Mouse (Mus musculus) liver, postnatal 0 days (tissue): Measurements from ENCODE around the gene Galnt14. TPM values are rescaled to one million over a fixed set of nuclear protein-coding genes. Genes with fewer than 3 reads are reported as not detected.
A peak's percentile ranks its signal among the peaks of the same experiment; 100 is the strongest.

Source experiments
- ATAC-seq: fragments of 200-750 bp; cut with Nextera tagmentation; 2 replicates; pipeline ENCODE4 v1.8.0; 2017; ENCODE audit warnings: mild to moderate bottlenecking, moderate library complexity
- DNase-seq: peaks from one replicate; pipeline ENCODE4 v3.0.0-alpha.2; 2016
- H3K27ac ChIP-seq: fragments of 300-500 bp; sonication (generic); 2 replicates; pipeline ENCODE4 v1.5.1; 2014; ENCODE audit warnings: antibody characterized with exemption, moderate library complexity, mild to moderate bottlenecking, low read depth
- H3K27me3 ChIP-seq: fragments of 300-500 bp; sonication (generic); 2 replicates; pipeline ENCODE4 v1.6.1; 2014; ENCODE audit warnings: low read length, control low read depth, mixed read lengths; ENCODE audit not compliant: insufficient read depth
- H3K36me3 ChIP-seq: fragments of 300-500 bp; sonication (generic); replicated peaks from 2 replicates; pipeline ENCODE4 v1.6.1; 2014; ENCODE audit warnings: mild to moderate bottlenecking, control low read depth, low read length, moderate library complexity, mixed read lengths; ENCODE audit not compliant: insufficient read depth
- H3K4me1 ChIP-seq: fragments of 300-500 bp; sonication (generic); 2 replicates; pipeline ENCODE4 v1.6.1; 2014; ENCODE audit warnings: antibody characterized with exemption, mild to moderate bottlenecking, control low read depth; ENCODE audit not compliant: insufficient read depth
- H3K4me2 ChIP-seq: fragments of 300-500 bp; sonication (generic); 2 replicates; pipeline ENCODE4 v1.6.1; 2014; ENCODE audit warnings: low read depth, mild to moderate bottlenecking, low read length, moderate library complexity, mixed read lengths
- H3K4me3 ChIP-seq: fragments of 300-500 bp; sonication (generic); 2 replicates; pipeline ENCODE4 v1.5.1; 2014; ENCODE audit warnings: low read depth, low read length
- H3K9ac ChIP-seq: fragments of 300-500 bp; sonication (generic); replicated peaks from 2 replicates; pipeline ENCODE4 v1.6.1; 2014; ENCODE audit warnings: mild to moderate bottlenecking, moderate library complexity
- H3K9me3 ChIP-seq: fragments of 300-500 bp; sonication (generic); 2 replicates; pipeline ENCODE4 v1.6.1; 2016; ENCODE audit warnings: mild to moderate bottlenecking, control low read depth, low read length, mixed read lengths
- CTCF ChIP-seq: sonication (generic); IDR thresholded peaks from 2 replicates; pipeline ENCODE4 v1.5.1; 2016; ENCODE audit warnings: antibody characterized with exemption, low read depth
- EP300 ChIP-seq: IDR thresholded peaks from 2 replicates; pipeline ENCODE4 v1.6.1; 2016; ENCODE audit warnings: antibody characterized with exemption, low read depth, mild to moderate bottlenecking
- WGBS: fragments of 180-500 bp; shearing (Covaris S2); extraction: QIAGEN DNeasy Blood & Tissue Kit; methylation state at CpG from one replicate; pipeline ENCODE4 v1.1.7; 2014; ENCODE audit not compliant: insufficient replicate concordance; 5-methylcytosine and 5-hydroxymethylcytosine counted together
- polyA plus RNA-seq: library from polyadenylated mRNA; unstranded; fragments of >200 nt; fragmentation: Nextera tagmentation; extraction: Ambion mirVana; gene quantifications from 2 replicates; pipeline ENCODE4 v1.2.1, GENCODE M21; 2015

The Galnt14 gene
- polyA plus RNA-seq, result 0.06 and 0.08 TPM in 2 replicates

GRCm38 (mm10) chr17:73710042-73710911, at the start of gene Galnt14:
Gene Galnt14, minus strand, starts transcription at chr17:73710453.
- Histone ChIP-seq H3K4me3 (peak within 1 kb of the TSS; percentile 39), H3K27ac (no peak within 1 kb of the TSS), H3K36me3 (no peaks in the 10 kb centered on the region), H3K27me3 (peaks cover 46% of the 10 kb centered on the region), H3K4me2 (peak within 1 kb of the TSS; percentile 73), H3K4me1 (0 out of 2 replicates have a peak, but pooled peaks cover 2% of the 10 kb centered on the region), H3K9ac (no peak within 1 kb of the TSS), H3K9me3 (no peaks in the 10 kb centered on the region)
- WGBS, result 5% methylated on average over 63 of the region's 75 CpGs
- TF ChIP-seq CTCF (peak; percentile 63), EP300 (no peak)
- DNase-seq, result peak; percentile 46
- ATAC-seq, result no peak

- Histone ChIP-seq H3K4me1 (no peaks in the 10 kb centered on the region), H3K9me3 (no peaks in the 10 kb centered on the region), H3K9ac (no peak overlapping the region), H3K27ac (no peak overlapping the region), H3K36me3 (no peaks in the 10 kb centered on the region), H3K4me3 (no peak overlapping the region), H3K4me2 (no peak overlapping the region), H3K27me3 (no peaks in the 10 kb centered on the region)
- TF ChIP-seq CTCF (peak; percentile 92), EP300 (no peak)
- ATAC-seq (0 out of 2 replicates have a peak, but pooled peaks have one; percentile 25), DNase-seq (peak; percentile 75)
- WGBS, result 3% methylated on average over 6 of the region's 6 CpGs
Observed at GRCm38 (mm10) chr17:73743681-73744311, 33.5 kb upstream of the Galnt14 start.

- H3K4me1 ChIP-seq, result no peaks in the 10 kb centered on the region
- ATAC-seq (no peak), DNase-seq (no peak)
Observed at GRCm38 (mm10) chr17:73723885-73724682, 13.8 kb upstream of the Galnt14 start.

GRCm38 (mm10) chr17:73719021-73719748, 8.9 kb upstream of the Galnt14 start:
- 70% methylated on average over 2 of the region's 2 CpGs for WGBS
- no peak for DNase-seq
- peaks cover 4% of the 10 kb centered on the region; the same call in 1 of the 2 replicates for H3K27me3 ChIP-seq
- TF ChIP-seq EP300, result no peak
- no peak for TF ChIP-seq CTCF
- H3K36me3 ChIP-seq, result no peaks in the 10 kb centered on the region
- H3K27ac ChIP-seq, result no peak overlapping the region
- no peak overlapping the region for H3K9ac ChIP-seq
- H3K4me2 ChIP-seq, result no peak overlapping the region
- no peak overlapping the region for H3K4me3 ChIP-seq
- ATAC-seq, result no peak
- no peaks in the 10 kb centered on the region for H3K9me3 ChIP-seq
- H3K4me1 ChIP-seq, result no peaks in the 10 kb centered on the region

More at GRCm38 (mm10) chr17:73723885-73724682, 13.8 kb upstream of the Galnt14 start:
- no peak for TF ChIP-seq EP300
- TF ChIP-seq CTCF, result peak; percentile 63
- no peaks in the 10 kb centered on the region for H3K27me3 ChIP-seq
- H3K9ac ChIP-seq, result no peak overlapping the region
- no peaks in the 10 kb centered on the region for H3K9me3 ChIP-seq
- no peak overlapping the region for H3K27ac ChIP-seq
- no peak overlapping the region for H3K4me3 ChIP-seq
- H3K4me2 ChIP-seq, result no peak overlapping the region
- no peaks in the 10 kb centered on the region for H3K36me3 ChIP-seq
- WGBS, result 45% methylated on average over 8 of the region's 8 CpGs

GRCm38 (mm10) chr17:73716684-73717083, 6.4 kb upstream of the Galnt14 start:
- ATAC-seq (no peak), DNase-seq (no peak)
- Histone ChIP-seq H3K27ac (no peak overlapping the region), H3K27me3 (peaks cover 12% of the 10 kb centered on the region), H3K4me3 (no peak overlapping the region), H3K4me1 (no peaks in the 10 kb centered on the region), H3K4me2 (no peak overlapping the region), H3K36me3 (no peaks in the 10 kb centered on the region), H3K9ac (no peak overlapping the region), H3K9me3 (no peaks in the 10 kb centered on the region)
- TF ChIP-seq CTCF, result no peak
- TF ChIP-seq EP300, result no peak
- WGBS, result 76% methylated on average over 3 of the region's 3 CpGs
